Mouse (Mus musculus) stomach, embryonic 15.5 days (tissue): Measurements from ENCODE around the gene Lrrc1. TPM values are rescaled to one million over a fixed set of nuclear protein-coding genes. Genes with fewer than 3 reads are reported as not detected.

Source experiments
- ATAC-seq: fragments of 200-750 bp; cut with Nextera tagmentation; 2 replicates; pipeline ENCODE4 v1.8.0; 2017; ENCODE audit warnings: low read depth, moderate number of reproducible peaks, moderate TSS enrichment; ENCODE audit not compliant: insufficient read depth, low FRiP score
- H3K27ac ChIP-seq: fragments of 300-500 bp; sonication (generic); 2 replicates; pipeline ENCODE4 v1.5.1; 2015; ENCODE audit warnings: mild to moderate bottlenecking, inconsistent platforms
- H3K27me3 ChIP-seq: fragments of 300-500 bp; sonication (generic); replicated peaks from 2 replicates; pipeline ENCODE4 v1.6.1; 2015; ENCODE audit warnings: inconsistent platforms
- H3K36me3 ChIP-seq: fragments of 300-500 bp; sonication (generic); 2 replicates; pipeline ENCODE4 v1.6.1; 2015; ENCODE audit warnings: inconsistent platforms
- H3K4me1 ChIP-seq: fragments of 300-500 bp; sonication (generic); 2 replicates; pipeline ENCODE4 v1.6.1; 2015; ENCODE audit warnings: inconsistent platforms
- H3K4me2 ChIP-seq: fragments of 300-500 bp; sonication (generic); 2 replicates; pipeline ENCODE4 v1.6.1; 2015; ENCODE audit warnings: mild to moderate bottlenecking, inconsistent platforms
- H3K4me3 ChIP-seq: fragments of 300-500 bp; sonication (generic); replicated peaks from 2 replicates; pipeline ENCODE4 v1.5.1; 2015; ENCODE audit warnings: inconsistent platforms
- H3K9ac ChIP-seq: fragments of 300-500 bp; sonication (generic); 2 replicates; pipeline ENCODE4 v1.6.1; 2015; ENCODE audit warnings: inconsistent platforms
- H3K9me3 ChIP-seq: fragments of 300-500 bp; sonication (generic); 2 replicates; pipeline ENCODE4 v1.6.1; 2016; ENCODE audit warnings: inconsistent platforms
- WGBS: fragments of 180-500 bp; shearing (Covaris S2); methylation state at CpG from one replicate; pipeline ENCODE4 v1.1.7; 2015; 5-methylcytosine and 5-hydroxymethylcytosine counted together
- polyA plus RNA-seq: library from polyadenylated mRNA; unstranded; fragments of >200 nt; fragmentation: Nextera tagmentation; extraction: Ambion mirVana; gene quantifications from 2 replicates; pipeline ENCODE4 v1.2.1, GENCODE M21; 2015

Lrrc1 gene
- polyA plus RNA-seq, 1 experiment from 2014 or later = 17.5 TPM

- ATAC-seq = no peak
- H3K9ac ChIP-seq = no peak overlapping the region
- H3K27ac ChIP-seq = no peak overlapping the region
- 0 out of 2 replicates have a peak, but pooled peaks cover 4% of the 10 kb centered on the region for H3K4me1 ChIP-seq
- WGBS = 24% methylated on average over 8 of the region's 8 CpGs
- no peaks in the 10 kb centered on the region for H3K27me3 ChIP-seq
- H3K4me3 ChIP-seq = no peak overlapping the region
- H3K4me2 ChIP-seq = no peak overlapping the region
- no peaks in the 10 kb centered on the region for H3K9me3 ChIP-seq
- no peaks in the 10 kb centered on the region for H3K36me3 ChIP-seq
Observed at GRCm38 (mm10) chr9:77472557-77472956, 72.1 kb downstream of the Lrrc1 start.

- Histone ChIP-seq H3K4me3 (no peak overlapping the region), H3K9me3 (no peaks in the 10 kb centered on the region), H3K27me3 (no peaks in the 10 kb centered on the region), H3K9ac (no peak overlapping the region), H3K4me1 (0 out of 2 replicates have a peak, but pooled peaks cover 4% of the 10 kb centered on the region), H3K4me2 (no peak overlapping the region), H3K27ac (no peak overlapping the region), H3K36me3 (no peaks in the 10 kb centered on the region)
- 73% methylated on average over 12 of the region's 12 CpGs for WGBS
- ATAC-seq = no peak
Observed at GRCm38 (mm10) chr9:77471646-77472220, 72.9 kb downstream of the Lrrc1 start.

GRCm38 (mm10) chr9:77469791-77470607 is 74.7 kb downstream of the Lrrc1 start:
- no peaks in the 10 kb centered on the region for H3K36me3 ChIP-seq
- 63% methylated on average over 20 of the region's 20 CpGs for WGBS
- no peak overlapping the region for H3K4me3 ChIP-seq
- no peak overlapping the region for H3K9ac ChIP-seq
- H3K27ac ChIP-seq = no peak overlapping the region
- H3K9me3 ChIP-seq = no peaks in the 10 kb centered on the region
- no peak; the same call in 1 of the 2 replicates for ATAC-seq
- H3K4me1 ChIP-seq = 0 out of 2 replicates have a peak, but pooled peaks cover 4% of the 10 kb centered on the region
- H3K27me3 ChIP-seq = no peaks in the 10 kb centered on the region
- no peak overlapping the region for H3K4me2 ChIP-seq

GRCm38 (mm10) chr9:77466926-77467325 is 77.7 kb downstream of the Lrrc1 start:
- Histone ChIP-seq H3K4me1 (no peaks in the 10 kb centered on the region), H3K36me3 (no peaks in the 10 kb centered on the region), H3K27me3 (no peaks in the 10 kb centered on the region), H3K27ac (no peak overlapping the region), H3K4me3 (no peak overlapping the region), H3K9ac (no peak overlapping the region), H3K4me2 (no peak overlapping the region), H3K9me3 (no peaks in the 10 kb centered on the region)
- 54% methylated on average over 5 of the region's 5 CpGs for WGBS
- ATAC-seq = no peak

GRCm38 (mm10) chr9:77465401-77465800 is 79.3 kb downstream of the Lrrc1 start:
- no peaks in the 10 kb centered on the region for H3K27me3 ChIP-seq
- no peak overlapping the region for H3K4me2 ChIP-seq
- H3K4me3 ChIP-seq = no peak overlapping the region
- no peaks in the 10 kb centered on the region for H3K36me3 ChIP-seq
- H3K9me3 ChIP-seq = no peaks in the 10 kb centered on the region
- no peaks in the 10 kb centered on the region for H3K4me1 ChIP-seq
- WGBS = 66% methylated on average over 11 of the region's 11 CpGs
- ATAC-seq = no peak
- no peak overlapping the region; the same call in 1 of the 2 replicates for H3K27ac ChIP-seq
- no peak overlapping the region for H3K9ac ChIP-seq

GRCm38 (mm10) chr9:77463861-77464260 is 80.8 kb downstream of the Lrrc1 start:
- H3K27ac ChIP-seq = no peak overlapping the region
- H3K4me3 ChIP-seq = no peak overlapping the region
- no peaks in the 10 kb centered on the region for H3K27me3 ChIP-seq
- H3K4me1 ChIP-seq = no peaks in the 10 kb centered on the region; the same call in 1 of the 2 replicates
- ATAC-seq = peak; percentile 48; the same call in 1 of the 2 replicates
- H3K36me3 ChIP-seq = no peaks in the 10 kb centered on the region
- H3K4me2 ChIP-seq = no peak overlapping the region
- H3K9me3 ChIP-seq = no peaks in the 10 kb centered on the region
- no peak overlapping the region for H3K9ac ChIP-seq
- 76% methylated on average over 7 of the region's 7 CpGs for WGBS

- Histone ChIP-seq H3K27ac (no peak overlapping the region), H3K9ac (no peak overlapping the region), H3K36me3 (no peaks in the 10 kb centered on the region), H3K9me3 (no peaks in the 10 kb centered on the region), H3K4me1 (no peaks in the 10 kb centered on the region; the same call in 1 of the 2 replicates), H3K27me3 (no peaks in the 10 kb centered on the region), H3K4me2 (no peak overlapping the region), H3K4me3 (no peak overlapping the region)
- 48% methylated on average over 4 of the region's 4 CpGs for WGBS
- ATAC-seq = no peak
Observed at GRCm38 (mm10) chr9:77463195-77463594, 81.5 kb downstream of the Lrrc1 start.

- H3K27ac ChIP-seq = no peak overlapping the region
- H3K4me2 ChIP-seq = no peak overlapping the region
- no peak overlapping the region for H3K9ac ChIP-seq
- no peaks in the 10 kb centered on the region for H3K9me3 ChIP-seq
- H3K4me3 ChIP-seq = no peak overlapping the region
- WGBS = 78% methylated on average over 9 of the region's 9 CpGs
- no peak for ATAC-seq
- H3K4me1 ChIP-seq = no peaks in the 10 kb centered on the region; the same call in 1 of the 2 replicates
- no peaks in the 10 kb centered on the region for H3K27me3 ChIP-seq
- H3K36me3 ChIP-seq = no peaks in the 10 kb centered on the region; the same call in 1 of the 2 replicates
Observed at GRCm38 (mm10) chr9:77461371-77461915, 83.2 kb downstream of the Lrrc1 start.

- H3K27ac ChIP-seq = no peak overlapping the region
- H3K4me2 ChIP-seq = no peak overlapping the region
- WGBS = 45% methylated on average over 14 of the region's 14 CpGs
- H3K9me3 ChIP-seq = no peaks in the 10 kb centered on the region
- no peak overlapping the region for H3K9ac ChIP-seq
- H3K4me1 ChIP-seq = no peaks in the 10 kb centered on the region; the same call in 1 of the 2 replicates
- no peak overlapping the region for H3K4me3 ChIP-seq
- H3K27me3 ChIP-seq = no peaks in the 10 kb centered on the region
- ATAC-seq = peak; percentile 32; the same call in 1 of the 2 replicates
- no peaks in the 10 kb centered on the region; the same call in 1 of the 2 replicates for H3K36me3 ChIP-seq
Observed at GRCm38 (mm10) chr9:77460408-77460807, 84.3 kb downstream of the Lrrc1 start.

GRCm38 (mm10) chr9:77459365-77459764 is 85.3 kb downstream of the Lrrc1 start:
- H3K4me1 ChIP-seq = no peaks in the 10 kb centered on the region; the same call in 1 of the 2 replicates
- no peak overlapping the region for H3K27ac ChIP-seq
- no peak overlapping the region for H3K4me3 ChIP-seq
- no peak overlapping the region for H3K9ac ChIP-seq
- 71% methylated on average over 2 of the region's 2 CpGs for WGBS
- ATAC-seq = no peak
- H3K36me3 ChIP-seq = no peaks in the 10 kb centered on the region; the same call in 1 of the 2 replicates
- H3K4me2 ChIP-seq = no peak overlapping the region
- no peaks in the 10 kb centered on the region for H3K27me3 ChIP-seq
- no peaks in the 10 kb centered on the region for H3K9me3 ChIP-seq

GRCm38 (mm10) chr9:77456169-77456826 is 88.4 kb downstream of the Lrrc1 start:
- Histone ChIP-seq H3K9ac (no peak overlapping the region), H3K9me3 (no peaks in the 10 kb centered on the region), H3K27me3 (no peaks in the 10 kb centered on the region), H3K27ac (no peak overlapping the region), H3K4me3 (no peak overlapping the region), H3K4me2 (no peak overlapping the region), H3K4me1 (no peaks in the 10 kb centered on the region; the same call in 1 of the 2 replicates), H3K36me3 (peaks cover 5% of the 10 kb centered on the region; the same call in 1 of the 2 replicates)
- ATAC-seq = no peak
- 74% methylated on average over 13 of the region's 13 CpGs for WGBS
